Mouse (Mus musculus): ENCODE results near the gene Amdhd1. TPM values are rescaled to one million over a fixed set of nuclear protein-coding genes. Genes with fewer than 3 reads are reported as not detected.

Gene Amdhd1
- polyA plus RNA-seq, 1 experiment from 2014 or later = 0.34 TPM

DNA sequence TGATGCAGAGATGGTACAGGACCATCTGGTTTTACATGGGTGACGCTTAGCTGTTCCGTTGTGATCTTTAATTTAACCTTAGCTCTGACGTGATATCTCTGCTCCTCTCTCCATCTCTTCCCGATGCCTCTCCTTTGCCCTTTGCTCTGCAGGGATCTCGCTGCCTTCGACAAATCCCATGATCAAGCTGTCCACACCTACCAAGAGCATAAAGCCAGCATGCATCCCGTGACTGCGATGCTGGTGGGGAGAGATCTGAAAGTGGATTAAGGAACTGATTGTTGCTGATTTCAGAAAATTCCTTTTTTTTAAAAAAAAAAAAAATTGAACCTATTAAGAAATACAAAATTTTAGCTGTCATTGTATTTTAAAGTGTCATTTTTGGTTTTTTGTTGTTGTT is 55.3 kb downstream of the Amdhd1 start:
- DNase-seq (ENCODE audit: low spot score) = no peak

Other genes with a start within 250 kb of the Amdhd1 start
- 18.2 and 19.1 TPM in 2 replicates for gene Elk3, start 228.9 kb downstream of the Amdhd1 start, polyA plus RNA-seq (2015; fragmentation: Nextera tagmentation; extraction: Ambion mirVana)
- gene Lta4h, start 86.6 kb downstream of the Amdhd1 start, polyA plus RNA-seq (2015; fragmentation: Nextera tagmentation; extraction: Ambion mirVana) = 261 and 264 TPM in 2 replicates
- 4.2 and 5.5 TPM in 2 replicates for gene Hal, start 51.3 kb downstream of the Amdhd1 start, polyA plus RNA-seq (2015; fragmentation: Nextera tagmentation; extraction: Ambion mirVana)
- 0.27 and 0.50 TPM in 2 replicates for gene Ccdc38, start 599 bp upstream of the Amdhd1 start, polyA plus RNA-seq (2015; fragmentation: Nextera tagmentation; extraction: Ambion mirVana)
- gene Snrpf, start 49.7 kb upstream of the Amdhd1 start, polyA plus RNA-seq (2015; fragmentation: Nextera tagmentation; extraction: Ambion mirVana) = 170 and 188 TPM in 2 replicates
- gene Ntn4, start 100.6 kb upstream of the Amdhd1 start, polyA plus RNA-seq (2015; fragmentation: Nextera tagmentation; extraction: Ambion mirVana) = 0.04 and 0.05 TPM in 2 replicates

Measured in thymus, postnatal 0 days (tissue).